Mouse (Mus musculus): Measurements from ENCODE around the gene Golga3.
A peak's percentile ranks its signal among the peaks of the same experiment; 100 is the strongest.

Gene Golga3

GRCm38 (mm10) chr5:110176362-110177020, at the start of gene Golga3:
Gene Golga3 (plus strand): TSS chr5:110176701.
- DNase-seq = peak; percentile 97

GRCm38 (mm10) chr5:110135293-110136086, 41.0 kb upstream of the Golga3 start, which contains the start of gene Chfr:
Gene Chfr (plus strand): TSS chr5:110135842.
- DNase-seq = peak; percentile 99

GRCm38 (mm10) chr5:110136087-110136464, 40.4 kb upstream of the Golga3 start:
- DNase-seq = no peak

GRCm38 (mm10) chr5:110137816-110138215, 38.7 kb upstream of the Golga3 start:
- DNase-seq = no peak

- DNase-seq = no peak
Measured at GRCm38 (mm10) chr5:110139325-110139724, 37.2 kb upstream of the Golga3 start.

GRCm38 (mm10) chr5:110140424-110140823, 36.1 kb upstream of the Golga3 start:
- no peak for DNase-seq

GRCm38 (mm10) chr5:110142309-110142708, 34.2 kb upstream of the Golga3 start:
- peak; percentile 46 for DNase-seq

- peak; percentile 18 for DNase-seq
Measured at GRCm38 (mm10) chr5:110143007-110143406, 33.5 kb upstream of the Golga3 start.

- DNase-seq = no peak
Measured at GRCm38 (mm10) chr5:110169374-110169773, 7.1 kb upstream of the Golga3 start.

GRCm38 (mm10) chr5:110177021-110177420, 520 bp downstream of the Golga3 start:
- DNase-seq = no peak

- DNase-seq = no peak
Measured at GRCm38 (mm10) chr5:110178628-110179027, 2.1 kb downstream of the Golga3 start.

GRCm38 (mm10) chr5:110181716-110182115, 5.2 kb downstream of the Golga3 start:
- no peak for DNase-seq

GRCm38 (mm10) chr5:110203164-110203895, 26.8 kb downstream of the Golga3 start:
- DNase-seq = peak; percentile 5

GRCm38 (mm10) chr5:110204777-110205176, 28.3 kb downstream of the Golga3 start:
- no peak for DNase-seq

GRCm38 (mm10) chr5:110211312-110211711, 34.8 kb downstream of the Golga3 start:
- DNase-seq = peak; percentile 5

GRCm38 (mm10) chr5:110216780-110217179, 40.3 kb downstream of the Golga3 start:
- DNase-seq = no peak

- no peak for DNase-seq
Measured at GRCm38 (mm10) chr5:110220331-110220730, 43.8 kb downstream of the Golga3 start.

GRCm38 (mm10) chr5:110222757-110223156, 46.3 kb downstream of the Golga3 start:
- DNase-seq = no peak

GRCm38 (mm10) chr5:110225056-110225455, 48.6 kb downstream of the Golga3 start:
- no peak for DNase-seq

- DNase-seq = no peak
Measured at GRCm38 (mm10) chr5:110227336-110227883, 50.9 kb downstream of the Golga3 start.

- DNase-seq = no peak
Measured at GRCm38 (mm10) chr5:110230401-110230779, 53.9 kb downstream of the Golga3 start.

- DNase-seq = peak; percentile 94
Measured at GRCm38 (mm10) chr5:110230780-110231461, 54.4 kb downstream of the Golga3 start, which contains the start of gene Ankle2. Gene Ankle2 (plus strand): TSS chr5:110231004.
